In the genomic region with DNA sequence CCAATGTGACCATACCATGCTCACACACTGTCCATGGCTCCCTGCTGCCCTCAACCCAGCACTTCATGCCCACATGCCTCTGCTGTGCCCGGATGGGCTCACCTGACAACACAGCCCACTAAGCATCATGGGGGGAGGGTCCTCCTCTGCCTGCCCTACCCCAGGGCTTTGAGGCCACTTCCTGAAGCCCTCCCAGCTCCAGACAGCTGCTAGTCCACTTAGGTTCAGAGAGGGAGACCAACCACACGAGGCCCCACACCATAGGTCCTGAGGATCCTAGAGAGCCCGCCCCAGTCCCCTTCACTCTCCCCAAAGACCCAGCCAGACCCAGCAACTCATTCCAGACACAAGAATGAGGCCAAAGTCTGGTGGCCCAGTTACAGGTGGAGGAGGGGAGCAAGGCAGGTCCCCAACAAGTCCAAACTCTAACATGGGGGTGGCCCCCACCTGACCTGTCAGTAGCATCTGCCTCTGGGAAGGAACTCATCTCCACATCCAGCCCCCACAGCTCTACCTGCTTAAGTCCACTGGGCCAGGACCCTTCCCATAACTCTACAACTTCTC, we compare ENCODE assay signal across 8 mouse cellular contexts. TPM values are rescaled to one million over a fixed set of nuclear protein-coding genes. Genes with fewer than 3 reads are reported as not detected.
DNase-seq lines count a peak whose midpoint lies in the region; ATAC-seq lines count a peak whose summit lies in the region.

No protein-coding gene starts in this region.

- H3K9ac ChIP-seq in intestine, embryonic 16.5 days (ENCODE audit: low read depth, low read length), result peak overlapping the region; percentile 91

- no peak for ATAC-seq in erythroblast, adult 5-6 weeks (replicated peaks; ENCODE audit: low FRiP score, poor library complexity, severe bottlenecking)
- no peak for ATAC-seq in intestine, embryonic 16.5 days

- H3K4me2 ChIP-seq in intestine, embryonic 16.5 days (ENCODE audit: low read depth, low read length), result peak overlapping the region; percentile 92

- 53% methylated on average over 3 of the region's 3 CpGs for WGBS in intestine, embryonic 16.5 days
- WGBS in midbrain, embryonic 10.5 days, result 26% methylated on average over 3 of the region's 3 CpGs

- H3K4me3 ChIP-seq in erythroblast, embryonic 14.5 days (replicated peaks), result peak overlapping the region; percentile 63
- H3K4me3 ChIP-seq in brown adipose tissue, adult 24 weeks (ENCODE audit: insufficient read depth, low read depth, low read length), result peak overlapping the region; percentile 93
- H3K4me3 ChIP-seq in intestine, embryonic 16.5 days (ENCODE audit: low read length), result peak overlapping the region; percentile 72
- peak overlapping the region; percentile 99 for H3K4me3 ChIP-seq in midbrain, embryonic 10.5 days

- DNase-seq in midbrain, embryonic 10.5 days (ENCODE audit: low spot score), result peak; percentile 42
- no peak for DNase-seq in adipocyte (ENCODE audit: low spot score)
- DNase-seq in right cerebral cortex, postnatal 14 days, result no peak
- no peak for DNase-seq in natural killer cell, adult 2 months (ENCODE audit: low spot score in 2 of 2)

- peaks cover 5% of the 10 kb centered on the region; the same call in 1 of the 2 replicates for H3K9me3 ChIP-seq in erythroblast, embryonic 14.5 days (ENCODE audit: control insufficient read depth, low read length)
- H3K9me3 ChIP-seq in intestine, embryonic 16.5 days (ENCODE audit: control insufficient read depth, low read length), result no peaks in the 10 kb centered on the region
- no peaks in the 10 kb centered on the region for H3K9me3 ChIP-seq in midbrain, embryonic 10.5 days (replicated peaks)

- H3K4me1 ChIP-seq in erythroblast, embryonic 14.5 days (ENCODE audit: control insufficient read depth), result peaks cover 37% of the 10 kb centered on the region
- peaks cover 29% of the 10 kb centered on the region for H3K4me1 ChIP-seq in brown adipose tissue, adult 24 weeks (ENCODE audit: control insufficient read depth, insufficient read depth, insufficient read length, low read length)
- H3K4me1 ChIP-seq in intestine, embryonic 16.5 days (ENCODE audit: control insufficient read depth, insufficient read depth, low read length), result peaks cover 71% of the 10 kb centered on the region
- H3K4me1 ChIP-seq in midbrain, embryonic 10.5 days, result peaks cover 94% of the 10 kb centered on the region

- peaks cover 83% of the 10 kb centered on the region for H3K27me3 ChIP-seq in erythroblast, embryonic 14.5 days (ENCODE audit: control insufficient read depth)
- no peaks in the 10 kb centered on the region for H3K27me3 ChIP-seq in intestine, embryonic 16.5 days (replicated peaks; ENCODE audit: control insufficient read depth, insufficient read depth, low read length)
- H3K27me3 ChIP-seq in midbrain, embryonic 10.5 days (ENCODE audit: low read depth, poor library complexity, severe bottlenecking), result peaks cover 17% of the 10 kb centered on the region

- peaks cover 24% of the 10 kb centered on the region for H3K36me3 ChIP-seq in erythroblast, embryonic 14.5 days (ENCODE audit: control insufficient read depth)
- H3K36me3 ChIP-seq in intestine, embryonic 16.5 days (ENCODE audit: control insufficient read depth, insufficient read depth, low read length), result peaks cover 23% of the 10 kb centered on the region
- peaks cover 47% of the 10 kb centered on the region for H3K36me3 ChIP-seq in midbrain, embryonic 10.5 days

- no peak overlapping the region for H3K27ac ChIP-seq in brown adipose tissue, adult 24 weeks (replicated peaks; ENCODE audit: low read depth, low read length)
- peak overlapping the region; percentile 98 for H3K27ac ChIP-seq in intestine, embryonic 16.5 days (ENCODE audit: low read length)
- H3K27ac ChIP-seq in midbrain, embryonic 10.5 days (replicated peaks), result peak overlapping the region; percentile 99

RNA-seq across cellular contexts. Expression of a gene that starts 2.2 kb away (rescaled TPM):
- polyA plus RNA-seq in erythroblast, embryonic 14.5 days (2012), result 0.41 and 0.60 TPM in 2 replicates
- total RNA-seq in erythroblast, adult 5-6 weeks (2015; ENCODE audit: low replicate concordance), result 1.7 and 6.9 TPM in 2 replicates
- 0.42 and 0.94 TPM in 2 replicates for total RNA-seq in erythroblast, adult 5-6 weeks (2017; ENCODE audit: low replicate concordance)
- 43.4 and 56.0 TPM in 2 replicates for polyA plus RNA-seq in brown adipose tissue, adult 24 weeks (2012; ENCODE audit: insufficient read depth, insufficient read length, missing spikeins)
- polyA plus RNA-seq in intestine, embryonic 16.5 days (2015; fragmentation: Nextera tagmentation; extraction: Ambion mirVana), result 35.8 and 51.1 TPM in 2 replicates
- 74.7 and 110 TPM in 2 replicates for polyA plus RNA-seq in midbrain, embryonic 10.5 days (2016; fragmentation: Nextera tagmentation; extraction: Ambion mirVana)

RNA-seq across cellular contexts. Expression of a gene that starts 8.5 kb away (rescaled TPM):
- 6.6 and 7.5 TPM in 2 replicates for polyA plus RNA-seq in erythroblast, embryonic 14.5 days (2012)
- total RNA-seq in erythroblast, adult 5-6 weeks (2015; ENCODE audit: low replicate concordance), result 2.1 and 4.0 TPM in 2 replicates
- 2.6 and 3.2 TPM in 2 replicates for total RNA-seq in erythroblast, adult 5-6 weeks (2017; ENCODE audit: low replicate concordance)
- polyA plus RNA-seq in brown adipose tissue, adult 24 weeks (2012; ENCODE audit: insufficient read depth, insufficient read length, missing spikeins), result 8.3 and 9.1 TPM in 2 replicates
- polyA plus RNA-seq in intestine, embryonic 16.5 days (2015; fragmentation: Nextera tagmentation; extraction: Ambion mirVana), result 6.3 and 8.5 TPM in 2 replicates
- polyA plus RNA-seq in midbrain, embryonic 10.5 days (2016; fragmentation: Nextera tagmentation; extraction: Ambion mirVana), result 4.9 and 6.1 TPM in 2 replicates

RNA-seq across cellular contexts. Expression of a gene that starts 12.9 kb away (rescaled TPM):
- 16.3 and 17.0 TPM in 2 replicates for polyA plus RNA-seq in erythroblast, embryonic 14.5 days (2012)
- 35.2 and 37.4 TPM in 2 replicates for total RNA-seq in erythroblast, adult 5-6 weeks (2015; ENCODE audit: low replicate concordance)
- total RNA-seq in erythroblast, adult 5-6 weeks (2017; ENCODE audit: low replicate concordance), result 34.8 and 38.3 TPM in 2 replicates
- polyA plus RNA-seq in brown adipose tissue, adult 24 weeks (2012; ENCODE audit: insufficient read depth, insufficient read length, missing spikeins), result 116 and 173 TPM in 2 replicates
- 89.5 and 95.8 TPM in 2 replicates for polyA plus RNA-seq in intestine, embryonic 16.5 days (2015; fragmentation: Nextera tagmentation; extraction: Ambion mirVana)
- 68.5 and 74.3 TPM in 2 replicates for polyA plus RNA-seq in midbrain, embryonic 10.5 days (2016; fragmentation: Nextera tagmentation; extraction: Ambion mirVana)

RNA-seq across cellular contexts. Expression of a gene that starts 16.0 kb away (rescaled TPM):
- 0.03 and 0.10 TPM in 2 replicates for polyA plus RNA-seq in erythroblast, embryonic 14.5 days (2012)
- not detected in 2 replicates for total RNA-seq in erythroblast, adult 5-6 weeks (2015; ENCODE audit: low replicate concordance)
- not detected in 2 replicates for total RNA-seq in erythroblast, adult 5-6 weeks (2017; ENCODE audit: low replicate concordance)
- 12.8 and 20.7 TPM in 2 replicates for polyA plus RNA-seq in brown adipose tissue, adult 24 weeks (2012; ENCODE audit: insufficient read depth, insufficient read length, missing spikeins)
- polyA plus RNA-seq in intestine, embryonic 16.5 days (2015; fragmentation: Nextera tagmentation; extraction: Ambion mirVana), result 10.8 and 10.9 TPM in 2 replicates
- 5.0 and 6.3 TPM in 2 replicates for polyA plus RNA-seq in midbrain, embryonic 10.5 days (2016; fragmentation: Nextera tagmentation; extraction: Ambion mirVana)

RNA-seq across cellular contexts. Expression of a gene that starts 17.1 kb away (rescaled TPM):
- polyA plus RNA-seq in erythroblast, embryonic 14.5 days (2012), result 15.4 and 18.1 TPM in 2 replicates
- total RNA-seq in erythroblast, adult 5-6 weeks (2015; ENCODE audit: low replicate concordance), result 31.9 and 60.8 TPM in 2 replicates
- 29.0 and 35.2 TPM in 2 replicates for total RNA-seq in erythroblast, adult 5-6 weeks (2017; ENCODE audit: low replicate concordance)
- 78.3 and 79.0 TPM in 2 replicates for polyA plus RNA-seq in brown adipose tissue, adult 24 weeks (2012; ENCODE audit: insufficient read depth, insufficient read length, missing spikeins)
- 84.7 and 86.9 TPM in 2 replicates for polyA plus RNA-seq in intestine, embryonic 16.5 days (2015; fragmentation: Nextera tagmentation; extraction: Ambion mirVana)
- polyA plus RNA-seq in midbrain, embryonic 10.5 days (2016; fragmentation: Nextera tagmentation; extraction: Ambion mirVana), result 112 TPM in 2 replicates

Comparison
In these comparisons a context has a peak if more than half of its experiments do, and no peak if none do; other contexts are left out.
1. RNA of a gene that starts 2.2 kb away (polyA plus RNA-seq): 74.7 to 110 TPM in midbrain, embryonic 10.5 days, 43.4 to 56.0 TPM in brown adipose tissue, adult 24 weeks and 35.8 to 51.1 TPM in intestine, embryonic 16.5 days; 0.41 to 0.60 TPM in erythroblast, embryonic 14.5 days; every median in the first group is over 10 times any median in the second.
2. Peak in every context shown above with its lines, with median percentiles within 50 percentile points of each other: H3K4me3 ChIP-seq.